Mouse (Mus musculus) MN1 (cell line): Measurements from ENCODE around the gene Fbxl8.

Experiments
- DNase-seq: peaks from one replicate; pipeline ENCODE4 v3.0.0-alpha.2; 2016; ENCODE audit warnings: low spot score

The Fbxl8 gene

DNA sequence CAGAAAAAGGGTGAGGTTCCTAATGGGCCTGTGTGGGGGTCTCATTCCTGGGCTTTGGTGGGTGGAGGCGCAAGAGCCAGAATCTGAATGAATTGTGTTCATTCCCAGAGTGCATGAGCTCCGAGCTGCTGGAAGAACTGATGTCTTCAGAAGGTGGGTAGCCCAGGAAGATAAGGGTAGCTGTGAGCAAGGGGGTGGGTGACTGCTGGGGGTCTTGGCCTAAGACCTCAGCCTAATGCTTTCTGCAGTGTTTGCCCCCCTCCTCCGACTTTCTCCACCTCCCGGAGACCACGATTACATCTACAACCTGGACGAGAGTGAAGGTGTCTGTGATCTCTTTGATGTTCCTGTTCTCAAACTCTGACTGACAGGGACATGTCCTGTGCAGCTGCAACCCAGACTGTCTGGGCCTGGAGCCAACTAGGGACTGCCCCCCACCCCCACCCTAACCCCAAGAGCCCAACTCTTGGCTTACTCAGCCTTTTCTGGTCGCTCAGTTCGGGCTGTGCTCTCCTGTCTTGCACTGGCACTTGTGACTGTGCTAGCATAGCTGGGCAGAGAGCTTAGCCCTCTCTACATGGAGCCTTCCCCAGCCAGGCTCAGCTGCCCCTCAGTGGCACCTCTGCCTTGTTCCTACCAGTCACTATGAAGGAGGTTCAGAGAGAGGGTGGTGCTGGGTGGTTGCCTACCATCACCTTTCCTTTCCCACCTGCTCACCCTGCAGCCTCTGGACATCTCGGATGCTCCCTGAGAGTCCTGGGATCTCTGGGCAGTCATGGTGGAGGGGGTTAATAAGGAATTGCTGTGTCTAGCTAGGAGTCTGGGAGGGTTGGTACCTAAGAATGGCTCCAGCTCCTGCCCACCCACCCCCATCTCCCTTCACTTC is 40.1 kb downstream of the Fbxl8 start:
- peak; percentile 78 for DNase-seq

DNA sequence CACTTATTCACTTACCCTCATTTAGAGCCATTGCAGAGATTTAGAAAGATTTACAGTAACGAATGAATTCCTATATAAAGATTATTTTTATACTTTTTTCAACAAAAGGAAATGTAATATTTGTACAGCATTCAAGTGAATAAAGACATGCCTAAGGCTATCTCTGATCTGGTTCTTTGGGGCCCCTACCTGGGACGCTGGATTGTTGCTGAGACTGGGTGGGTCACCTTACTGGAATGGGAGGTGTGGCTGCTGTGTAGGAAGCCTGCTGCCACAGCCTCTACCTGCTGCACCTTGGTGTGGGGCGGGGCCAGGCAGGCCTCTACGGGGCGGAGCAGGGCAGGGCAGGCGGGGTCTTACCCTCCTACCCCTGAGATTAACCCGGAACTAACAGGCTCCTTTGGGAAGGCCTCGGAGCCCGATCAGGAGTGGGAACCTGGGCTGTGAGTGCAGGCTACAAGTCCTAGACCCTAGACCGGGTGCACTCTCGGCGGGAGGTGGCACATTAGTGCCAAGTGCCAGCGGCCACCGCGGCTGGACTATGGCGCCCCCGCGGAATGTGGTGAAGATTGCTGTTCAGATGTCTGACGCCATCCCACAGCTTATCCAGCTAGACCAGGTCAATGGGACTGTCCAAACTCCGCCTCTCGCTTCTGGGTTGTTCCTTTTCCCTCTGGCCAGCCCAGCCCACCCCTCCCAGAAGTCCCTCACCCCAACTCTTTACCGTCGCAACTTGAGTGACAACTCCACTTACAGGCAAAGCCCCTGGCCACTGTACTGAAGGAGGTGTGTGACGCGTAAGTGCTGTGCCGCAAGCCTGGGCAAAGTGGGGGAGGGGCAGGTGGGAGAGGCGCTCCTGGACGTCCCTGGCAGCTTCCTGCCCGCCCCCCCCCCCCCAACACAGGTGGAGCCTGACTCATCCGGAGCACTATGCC is 41.0 kb downstream of the Fbxl8 start, which contains the start of gene Elmo3:
TSS of gene Elmo3 (plus strand) at position 391 of the 935 bp plus-strand sequence.
- peak; percentile 55 for DNase-seq

GRCm38 (mm10) chr8:105306146-105306691 is 41.8 kb downstream of the Fbxl8 start:
- no peak for DNase-seq

- DNase-seq, result no peak
These were observed 43.2 kb downstream of the Fbxl8 start for GRCm38 (mm10) chr8:105307670-105308069.

DNA sequence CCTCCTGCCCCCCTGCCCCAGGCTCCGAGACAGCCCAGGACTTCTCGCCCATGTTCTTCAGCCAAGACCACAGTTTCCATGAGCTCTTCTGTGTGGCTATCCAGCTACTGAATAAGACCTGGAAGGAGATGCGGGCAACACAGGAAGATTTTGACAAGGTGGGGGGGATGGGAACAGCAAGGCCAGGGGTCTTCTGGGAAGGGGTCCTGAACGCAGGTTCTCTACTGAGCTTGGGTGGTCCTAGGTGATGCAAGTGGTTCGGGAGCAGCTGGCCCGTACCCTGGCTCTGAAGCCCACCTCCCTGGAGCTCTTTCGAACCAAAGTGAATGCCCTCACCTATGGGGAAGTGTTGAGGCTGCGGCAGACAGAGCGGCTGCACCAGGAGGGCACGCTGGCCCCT is 44.0 kb downstream of the Fbxl8 start:
- DNase-seq, result no peak

DNA sequence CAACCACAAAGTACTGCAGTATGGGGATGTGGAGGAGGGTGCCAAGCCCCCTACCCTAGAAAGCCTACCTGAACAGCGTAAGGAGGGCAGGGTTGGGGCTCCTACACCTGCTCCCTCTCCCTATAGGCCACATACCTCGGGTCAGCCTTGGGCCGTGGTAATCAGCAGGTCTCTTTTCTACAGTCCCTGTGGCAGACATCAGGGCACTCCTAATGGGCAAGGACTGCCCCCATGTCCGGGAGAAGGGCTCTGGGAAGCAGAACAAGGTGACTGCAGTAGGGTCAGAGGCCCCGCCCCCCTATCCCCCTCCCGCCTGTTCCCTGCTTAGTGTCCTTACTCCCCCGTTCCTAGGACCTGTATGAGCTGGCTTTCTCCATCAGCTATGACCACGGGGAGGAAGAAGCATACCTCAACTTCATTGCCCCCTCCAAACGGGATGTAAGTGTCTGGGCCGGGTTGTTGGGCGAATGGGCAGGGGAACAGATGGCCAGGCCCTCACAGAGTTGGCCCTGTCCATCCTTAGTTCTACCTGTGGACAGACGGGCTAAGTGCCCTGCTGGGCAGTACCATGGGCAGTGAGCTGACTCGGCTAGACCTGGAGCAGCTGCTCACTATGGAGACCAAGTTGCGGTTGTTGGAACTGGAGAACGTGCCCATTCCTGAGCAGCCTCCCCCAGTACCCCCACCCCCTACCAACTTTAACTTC is 44.8 kb downstream of the Fbxl8 start:
- DNase-seq, result no peak

GRCm38 (mm10) chr8:105310118-105310517 is 45.7 kb downstream of the Fbxl8 start:
- DNase-seq, result no peak

DNA sequence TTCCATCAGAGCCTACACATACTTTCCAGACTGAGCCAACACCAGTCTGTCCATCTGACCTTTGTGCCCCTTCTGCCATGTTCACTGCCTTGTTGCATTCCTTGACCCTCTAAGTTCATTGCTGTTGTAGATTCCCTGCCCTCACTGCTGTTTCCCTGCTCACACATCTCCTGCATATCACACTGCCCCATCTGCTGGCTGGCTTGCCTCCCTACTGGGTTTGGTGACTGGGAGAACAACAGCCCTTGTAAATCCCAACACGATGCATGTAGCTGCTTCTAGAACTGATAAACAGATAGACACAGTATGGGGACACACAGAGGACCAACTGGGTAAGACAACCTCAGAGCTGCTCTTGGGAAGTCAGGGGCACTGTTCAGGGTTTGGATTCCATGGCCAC is 47.3 kb downstream of the Fbxl8 start:
- DNase-seq, result no peak

DNA sequence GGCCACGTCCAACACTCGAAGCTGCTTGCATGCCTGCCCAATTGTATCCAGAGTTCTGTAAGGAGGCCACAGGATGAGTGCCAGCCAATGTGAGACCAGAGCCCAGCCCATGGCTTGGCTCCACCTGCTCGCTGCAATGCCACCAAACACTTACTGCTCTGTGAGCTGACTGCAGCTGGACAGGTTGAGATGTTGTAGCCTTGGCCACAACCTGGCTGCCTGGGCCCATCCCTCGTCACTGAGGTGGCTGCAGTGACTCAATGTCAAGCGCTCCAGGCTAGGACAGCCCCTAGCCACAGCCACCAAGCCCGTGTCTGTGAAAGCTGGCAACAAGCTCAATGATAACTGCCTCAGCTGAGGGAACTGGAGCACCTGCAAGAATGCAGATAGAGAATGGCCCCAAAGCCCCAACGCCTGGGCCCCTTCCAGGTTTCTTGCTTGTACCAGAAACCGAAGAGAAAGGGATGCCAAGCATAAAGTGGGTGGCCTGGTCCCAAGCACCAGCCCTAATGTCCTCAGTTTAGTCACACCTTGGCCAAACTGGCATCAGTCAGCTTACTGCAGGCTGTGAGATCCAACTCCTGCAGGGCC is 48.5 kb downstream of the Fbxl8 start:
- no peak for DNase-seq

GRCm38 (mm10) chr8:105313622-105314402 is 49.4 kb downstream of the Fbxl8 start:
- no peak for DNase-seq

- DNase-seq, result no peak
These were observed 50.8 kb downstream of the Fbxl8 start for GRCm38 (mm10) chr8:105315073-105315769.

- no peak for DNase-seq
These were observed 53.5 kb downstream of the Fbxl8 start for GRCm38 (mm10) chr8:105317941-105318340.

GRCm38 (mm10) chr8:105318662-105319190 is 54.3 kb downstream of the Fbxl8 start:
- DNase-seq, result no peak
